Mouse (Mus musculus): Measurements from ENCODE around the gene Sp3. TPM values are rescaled to one million over a fixed set of nuclear protein-coding genes. Genes with fewer than 3 reads are reported as not detected.

Sp3 gene
- total and polyA plus RNA-seq, 3 experiments = 27.8 to 299 (median 34.9) TPM

DNA sequence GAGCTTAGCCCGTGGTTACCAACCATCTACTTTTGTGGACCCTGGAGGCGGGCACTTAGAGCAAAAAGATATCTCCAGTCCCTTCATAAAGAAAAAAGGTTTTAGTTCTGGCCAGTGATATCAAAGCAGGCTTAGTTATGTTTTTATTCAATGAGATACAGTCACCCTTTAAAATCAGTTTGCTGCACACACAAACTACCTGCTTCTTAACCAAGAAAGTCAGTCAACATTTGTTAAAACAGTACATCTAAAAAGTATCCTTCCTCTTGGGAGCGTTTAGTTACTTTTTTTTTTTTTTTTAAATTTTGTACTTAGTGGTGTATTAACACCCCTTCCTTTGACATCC is 802 bp upstream of the Sp3 start:
- H3K27ac ChIP-seq (ENCODE audit: control insufficient read depth, low read depth, low read length) = peak overlapping the region; percentile 94
- peaks cover 4 to 8% of the 10 kb centered on the region in 2 experiments for H3K4me1 ChIP-seq (ENCODE audit: control insufficient read depth in 1 of 2, insufficient read depth in 2 of 2, low read length in 2 of 2)
- H3K79me2 ChIP-seq (ENCODE audit: control insufficient read depth, insufficient read depth, low read length, poor library complexity) = peaks cover 37% of the 10 kb centered on the region
- TF ChIP-seq E2F4 (IDR thresholded peaks at IDR 0.05; ENCODE audit: borderline replicate concordance, low read depth, low read length) (no peak), POLR2AphosphoS5 (IDR thresholded peaks at IDR 0.05; ENCODE audit: borderline replicate concordance, low read depth, low read length) (no peak), SMC3 (IDR thresholded peaks at IDR 0.05; ENCODE audit: low read depth, low read length) (no peak), ZNF384 (IDR thresholded peaks at IDR 0.05; ENCODE audit: low read depth, low read length) (peak; percentile 74), NRF1 (IDR thresholded peaks at IDR 0.05; ENCODE audit: insufficient read depth, low read depth, low read length, poor library complexity, severe bottlenecking) (no peak), TAL1 (IDR thresholded peaks at IDR 0.05; ENCODE audit: low read length) (no peak), USF2 (IDR thresholded peaks at IDR 0.05; ENCODE audit: borderline replicate concordance in 1 of 2, insufficient read depth in 1 of 2, low read depth in 1 of 2, low read length in 2 of 2) (no peak), KAT2A (conservative IDR thresholded peaks at IDR 0.05; ENCODE audit: low read depth, low read length) (no peak), MXI1 (IDR thresholded peaks at IDR 0.05; ENCODE audit: low read depth, low read length) (peak; percentile 31; the same call in 1 of the 2 replicates), CHD1 (IDR thresholded peaks at IDR 0.05; ENCODE audit: low read depth, low read length) (peak; percentile 83; the same call in 1 of the 2 replicates), GATA1 (IDR thresholded peaks at IDR 0.05; ENCODE audit: low read depth, low read length) (no peak), HCFC1 (IDR thresholded peaks at IDR 0.05; ENCODE audit: low read depth, low read length) (no peak), EP300 (IDR thresholded peaks at IDR 0.05; ENCODE audit: low read depth in 1 of 2, low read length in 2 of 2) (no peak), POLR2AphosphoS2 (IDR thresholded peaks at IDR 0.05; ENCODE audit: low read length) (no peak), MYC (IDR thresholded peaks at IDR 0.05; ENCODE audit: low read depth, low read length) (no peak), POLR2A (IDR thresholded peaks at IDR 0.05; ENCODE audit: control insufficient read depth in 1 of 2, insufficient read depth in 1 of 2, low read depth in 1 of 2, low read length in 2 of 2, poor library complexity in 1 of 2) (no peak), ETS1 (IDR thresholded peaks at IDR 0.05; ENCODE audit: low read depth, low read length) (no peak), MEF2A (IDR thresholded peaks at IDR 0.05; ENCODE audit: extremely low read depth, insufficient replicate concordance, low read depth, low read length, poor library complexity, severe bottlenecking) (no peak), MAZ (IDR thresholded peaks at IDR 0.05; ENCODE audit: low read depth, low read length) (no peak), RCOR1 (IDR thresholded peaks at IDR 0.05; ENCODE audit: low read depth, low read length) (no peak), MYB (IDR thresholded peaks at IDR 0.05; ENCODE audit: low read depth, low read length) (no peak), NELFE (IDR thresholded peaks at IDR 0.05; ENCODE audit: low read depth, low read length) (no peak), RAD21 (IDR thresholded peaks at IDR 0.05; ENCODE audit: low read depth, low read length) (no peak)
- H3K36me3 ChIP-seq (ENCODE audit: control insufficient read depth in 1 of 2, insufficient read depth in 2 of 2, low read length in 2 of 2) = peaks cover 0 to 28% of the 10 kb centered on the region in 2 experiments; a peak in 3 of 4 replicates
- no peaks in the 10 kb centered on the region for H3K27me3 ChIP-seq (ENCODE audit: control insufficient read depth in 1 of 2, insufficient read depth in 2 of 2, low read length in 2 of 2)
- H3K4me3 ChIP-seq (ENCODE audit: control insufficient read depth in 1 of 2, insufficient read depth in 1 of 2, low read depth in 2 of 2, low read length in 2 of 2) = peak overlapping the region; percentile 82 to 83
- no peak for DNase-seq (ENCODE audit: low read depth, low spot score)
- H3K9me3 ChIP-seq (replicated peaks; ENCODE audit: insufficient read depth, low read length) = no peaks in the 10 kb centered on the region
- peak overlapping the region; percentile 99 for H3K9ac ChIP-seq (ENCODE audit: control insufficient read depth, low read depth, low read length, poor library complexity, severe bottlenecking)
